Mouse (Mus musculus) CH12.LX (cell line): ENCODE data around the gene Cdh4.

ENCODE experiments used
- CTCF ChIP-seq, 2 experiments: IDR thresholded peaks in 1 of 2; conservative IDR thresholded peaks in 1 of 2; 2 replicates each; pipeline ENCODE4 v1.5.1; 2011 to 2012; ENCODE audit warnings: low read depth in 2 of 2, low read length in 2 of 2, improper control_type of control experiment in 1 of 2, inconsistent platforms in 1 of 2, mild to moderate bottlenecking in 1 of 2, moderate library complexity in 1 of 2
- ELF1 ChIP-seq: IDR thresholded peaks from 2 replicates; pipeline ENCODE4 v1.6.1; 2014; ENCODE audit warnings: low read depth, mild to moderate bottlenecking, inconsistent platforms, low read length, improper control_type of control experiment
- EP300 ChIP-seq: IDR thresholded peaks from 2 replicates; pipeline ENCODE4 v1.6.1; 2011; ENCODE audit warnings: low read length, improper control_type of control experiment
- GABPA ChIP-seq: IDR thresholded peaks from 2 replicates; pipeline ENCODE4 v1.6.1; 2012; ENCODE audit warnings: low read depth, low read length, improper control_type of control experiment, inconsistent platforms; ENCODE audit not compliant: insufficient replicate concordance
- KAT2A ChIP-seq: IDR thresholded peaks from 2 replicates; pipeline ENCODE4 v1.6.1; 2012; ENCODE audit warnings: low read length, improper control_type of control experiment, inconsistent platforms; ENCODE audit not compliant: insufficient replicate concordance
- MAZ ChIP-seq: IDR thresholded peaks from 2 replicates; pipeline ENCODE4 v1.6.1; 2012; ENCODE audit warnings: low read depth, mild to moderate bottlenecking, inconsistent platforms, low read length, improper control_type of control experiment, moderate library complexity
- USF1 ChIP-seq: IDR thresholded peaks from 2 replicates; pipeline ENCODE4 v1.6.1; 2014; ENCODE audit warnings: low read depth, mild to moderate bottlenecking, inconsistent platforms, low read length, improper control_type of control experiment
- ZNF384 ChIP-seq: IDR thresholded peaks from 2 replicates; pipeline ENCODE4 v1.6.1; 2012; ENCODE audit warnings: low read depth, low read length, improper control_type of control experiment, inconsistent platforms

DNA sequence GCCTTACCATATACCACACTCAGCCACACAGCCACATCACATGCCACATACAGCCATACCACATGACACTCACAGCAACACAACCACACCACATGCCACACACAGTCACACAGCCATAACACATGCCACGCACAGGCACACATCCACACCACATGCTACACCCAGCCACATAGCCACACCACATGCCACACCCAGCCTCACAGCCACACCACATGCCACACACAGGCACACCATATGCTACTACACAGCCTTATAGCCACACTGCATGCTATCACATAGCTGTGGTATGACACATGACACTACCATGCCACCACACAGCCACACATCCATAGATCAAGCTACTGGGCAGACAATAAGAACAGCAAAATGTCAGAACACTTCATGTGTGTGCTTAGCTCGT is 158.1 kb downstream of the Cdh4 start:
- no peak for TF ChIP-seq ZNF384
- no peak for TF ChIP-seq EP300
- TF ChIP-seq MAZ = no peak
- no peak for TF ChIP-seq CTCF (conservative IDR thresholded peaks at IDR 0.05 in 1 of 2, IDR thresholded peaks at IDR 0.05 in 1 of 2; ENCODE audit: low read depth in 2 of 2, low read length in 2 of 2)
- TF ChIP-seq USF1 = no peak
- TF ChIP-seq GABPA = no peak
- no peak for TF ChIP-seq KAT2A
- no peak for TF ChIP-seq ELF1
